ENCODE assay signal across 8 mouse cellular contexts in the genomic region with DNA sequence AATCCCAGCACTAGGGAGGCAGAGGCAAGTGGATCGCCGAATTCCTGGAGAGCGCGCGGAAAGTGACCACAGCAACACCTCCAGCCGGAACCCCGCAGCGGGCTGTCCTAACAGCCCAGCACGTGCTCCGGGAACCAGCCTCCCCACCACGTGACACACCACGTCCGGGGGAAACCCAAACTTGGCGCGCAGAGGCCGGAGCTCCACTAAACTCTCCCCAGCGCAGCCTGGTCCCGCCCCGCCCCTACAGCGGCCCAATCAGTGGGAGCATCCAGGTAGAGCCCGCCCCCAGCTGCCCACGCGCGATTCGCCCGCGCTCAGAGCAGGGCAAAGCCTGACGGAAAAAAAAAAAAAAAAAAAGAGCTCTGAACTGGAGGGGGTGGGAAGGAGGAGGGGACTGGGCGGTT. TPM values are rescaled to one million over a fixed set of nuclear protein-coding genes. Genes with fewer than 3 reads are reported as not detected.
DNase-seq lines count a peak whose midpoint lies in the region; ATAC-seq and TF ChIP-seq lines count a peak whose summit lies in the region.

No protein-coding gene starts in this region.

- peak overlapping the region; percentile 70 to 80 (median 72) for H3K4me3 ChIP-seq in CH12.LX (replicated peaks in 1 of 3; ENCODE audit: low read depth in 2 of 3, low read length in 2 of 3, poor library complexity in 1 of 3)
- H3K4me3 ChIP-seq in forebrain, embryonic 11.5 days (ENCODE audit: low read depth, low read length), result peak overlapping the region; percentile 34
- peak overlapping the region; percentile 58 for H3K4me3 ChIP-seq in heart, embryonic 16.5 days (ENCODE audit: low read length)
- peak overlapping the region; percentile 57 for H3K4me3 ChIP-seq in liver, embryonic 16.5 days (ENCODE audit: low read depth, low read length)
- H3K4me3 ChIP-seq in neural tube, embryonic 13.5 days, result peak overlapping the region; percentile 40
- H3K4me3 ChIP-seq in testis, adult 2 months (ENCODE audit: control insufficient read depth, low read depth, low read length), result peak overlapping the region; percentile 82

- peaks cover 4 to 22% of the 10 kb centered on the region in 2 experiments for H3K36me3 ChIP-seq in CH12.LX (replicated peaks in 1 of 2; ENCODE audit: control insufficient read depth in 1 of 2, insufficient read depth in 1 of 2, low read length in 1 of 2)
- no peaks in the 10 kb centered on the region for H3K36me3 ChIP-seq in forebrain, embryonic 11.5 days (ENCODE audit: control insufficient read depth, insufficient read depth, low read length)
- no peaks in the 10 kb centered on the region for H3K36me3 ChIP-seq in heart, embryonic 16.5 days (ENCODE audit: control insufficient read depth, insufficient read depth)
- no peaks in the 10 kb centered on the region for H3K36me3 ChIP-seq in liver, embryonic 16.5 days (ENCODE audit: control insufficient read depth, insufficient read depth)
- no peaks in the 10 kb centered on the region for H3K36me3 ChIP-seq in neural tube, embryonic 13.5 days
- H3K36me3 ChIP-seq in testis, adult 2 months (ENCODE audit: control insufficient read depth, insufficient read depth, low read length), result no peaks in the 10 kb centered on the region; the same call in 1 of the 2 replicates

- peaks cover 4% of the 10 kb centered on the region for H3K9me3 ChIP-seq in CH12.LX (replicated peaks; ENCODE audit: low read length)
- H3K9me3 ChIP-seq in forebrain, embryonic 11.5 days (ENCODE audit: control insufficient read depth, low read length), result no peaks in the 10 kb centered on the region
- H3K9me3 ChIP-seq in heart, embryonic 16.5 days (replicated peaks; ENCODE audit: control insufficient read depth, low read length), result no peaks in the 10 kb centered on the region
- H3K9me3 ChIP-seq in liver, embryonic 16.5 days (replicated peaks; ENCODE audit: control insufficient read depth, low read length), result no peaks in the 10 kb centered on the region
- H3K9me3 ChIP-seq in neural tube, embryonic 13.5 days, result no peaks in the 10 kb centered on the region

- H3K9ac ChIP-seq in CH12.LX (ENCODE audit: insufficient read depth, low read depth), result peak overlapping the region; percentile 64
- peak overlapping the region; percentile 40 for H3K9ac ChIP-seq in forebrain, embryonic 11.5 days (ENCODE audit: low read length)
- H3K9ac ChIP-seq in heart, embryonic 16.5 days (ENCODE audit: low read length), result peak overlapping the region; percentile 53
- peak overlapping the region; percentile 39; the same call in 1 of the 2 replicates for H3K9ac ChIP-seq in liver, embryonic 16.5 days (ENCODE audit: low read depth, low read length)
- peak overlapping the region; percentile 55 for H3K9ac ChIP-seq in neural tube, embryonic 13.5 days

- DNase-seq in CH12.LX (ENCODE audit: extremely low read depth), result peak; percentile 99
- DNase-seq in c-Kit-positive CD71-positive TER-119-negative erythroid progenitor cells, embryonic 14.5 days (ENCODE audit: low read depth), result peak; percentile 79
- peak; percentile 97 for DNase-seq in forebrain, embryonic 11.5 days (ENCODE audit: low spot score)
- DNase-seq in kidney, postnatal 36 days, result peak; percentile 98

- peak; percentile 98 for ATAC-seq in forebrain, embryonic 11.5 days (replicated peaks; ENCODE audit: low FRiP score)
- peak; percentile 99 for ATAC-seq in heart, embryonic 16.5 days (replicated peaks; ENCODE audit: extremely low read depth, insufficient read depth, low FRiP score)
- peak; percentile 96 for ATAC-seq in liver, embryonic 16.5 days (ENCODE audit: low read depth)
- peak; percentile 100 for ATAC-seq in neural tube, embryonic 13.5 days (ENCODE audit: low read depth)

- H3K27me3 ChIP-seq in CH12.LX (replicated peaks), result peaks cover 8% of the 10 kb centered on the region
- H3K27me3 ChIP-seq in forebrain, embryonic 11.5 days (ENCODE audit: control insufficient read depth, insufficient read depth, low read length), result no peaks in the 10 kb centered on the region
- H3K27me3 ChIP-seq in heart, embryonic 16.5 days (ENCODE audit: control insufficient read depth, insufficient read depth, low read length), result no peaks in the 10 kb centered on the region
- H3K27me3 ChIP-seq in liver, embryonic 16.5 days (ENCODE audit: control insufficient read depth, insufficient read depth, low read depth, low read length), result no peaks in the 10 kb centered on the region
- H3K27me3 ChIP-seq in neural tube, embryonic 13.5 days, result no peaks in the 10 kb centered on the region
- no peaks in the 10 kb centered on the region for H3K27me3 ChIP-seq in testis, adult 2 months (ENCODE audit: control insufficient read depth, insufficient read depth, low read length)

- no peak for TF ChIP-seq CTCF in CH12.LX (conservative IDR thresholded peaks at IDR 0.05 in 1 of 2, IDR thresholded peaks at IDR 0.05 in 1 of 2; ENCODE audit: low read depth in 2 of 2, low read length in 2 of 2)
- TF ChIP-seq CTCF in testis, adult 2 months (IDR thresholded peaks at IDR 0.05; ENCODE audit: control insufficient read depth, insufficient read depth, insufficient replicate concordance, low read depth, low read length), result no peak

- peak; percentile 88 for TF ChIP-seq POLR2A in CH12.LX (IDR thresholded peaks at IDR 0.05; ENCODE audit: low read depth, low read length)
- TF ChIP-seq POLR2A in testis, adult 2 months (IDR thresholded peaks at IDR 0.05; ENCODE audit: control insufficient read depth, low read depth, low read length), result peak; percentile 30; the same call in 1 of the 2 replicates

- H3K27ac ChIP-seq in CH12.LX (ENCODE audit: insufficient read depth, low read depth), result peak overlapping the region; percentile 3; the same call in 1 of the 2 replicates
- H3K27ac ChIP-seq in forebrain, embryonic 11.5 days (ENCODE audit: low read depth, low read length), result no peak overlapping the region
- no peak overlapping the region for H3K27ac ChIP-seq in heart, embryonic 16.5 days (ENCODE audit: low read length)
- H3K27ac ChIP-seq in liver, embryonic 16.5 days (ENCODE audit: low read length), result peak overlapping the region; percentile 45
- no peak overlapping the region for H3K27ac ChIP-seq in neural tube, embryonic 13.5 days (replicated peaks)
- peak overlapping the region; percentile 62 for H3K27ac ChIP-seq in testis, adult 2 months (ENCODE audit: control insufficient read depth, insufficient read depth, low read depth, low read length)

- H3K4me2 ChIP-seq in CH12.LX (ENCODE audit: insufficient read depth, low read depth, poor library complexity, severe bottlenecking), result peak overlapping the region; percentile 99
- H3K4me2 ChIP-seq in forebrain, embryonic 11.5 days (ENCODE audit: low read depth, low read length, severe bottlenecking), result peak overlapping the region; percentile 56
- peak overlapping the region; percentile 88 for H3K4me2 ChIP-seq in heart, embryonic 16.5 days (ENCODE audit: low read depth, low read length)
- H3K4me2 ChIP-seq in liver, embryonic 16.5 days (ENCODE audit: low read depth, low read length), result peak overlapping the region; percentile 78
- H3K4me2 ChIP-seq in neural tube, embryonic 13.5 days, result peak overlapping the region; percentile 73

- peaks cover 47% of the 10 kb centered on the region for H3K79me2 ChIP-seq in CH12.LX (replicated peaks; ENCODE audit: control insufficient read depth, extremely low read depth, insufficient read depth, poor library complexity, severe bottlenecking)

- peaks cover 3 to 39% of the 10 kb centered on the region in 2 experiments; a peak in 3 of 4 replicates for H3K4me1 ChIP-seq in CH12.LX (ENCODE audit: control insufficient read depth in 1 of 2, insufficient read depth in 2 of 2)
- peaks cover 3% of the 10 kb centered on the region; the same call in 1 of the 2 replicates for H3K4me1 ChIP-seq in forebrain, embryonic 11.5 days (replicated peaks; ENCODE audit: control insufficient read depth, insufficient read depth, low read length)
- peaks cover 29% of the 10 kb centered on the region for H3K4me1 ChIP-seq in heart, embryonic 16.5 days (ENCODE audit: control insufficient read depth, insufficient read depth, low read length)
- H3K4me1 ChIP-seq in liver, embryonic 16.5 days (ENCODE audit: control insufficient read depth, low read depth, low read length), result peaks cover 19% of the 10 kb centered on the region
- peaks cover 27% of the 10 kb centered on the region for H3K4me1 ChIP-seq in neural tube, embryonic 13.5 days (replicated peaks)
- H3K4me1 ChIP-seq in testis, adult 2 months (ENCODE audit: control insufficient read depth, insufficient read depth, low read length), result peaks cover 10% of the 10 kb centered on the region

- in situ Hi-C loops in CH12.LX (cut with MboI; ENCODE audit: low pct_ligation_motif_present, low pct_unique_long_range_greater_than_20kb, low sequenced_read_pairs), result loop anchor here (5.0 kb wide), 1 partner anchor 34 kb away; a partner anchor contains a TSS

- WGBS in forebrain, embryonic 11.5 days, result under 1% methylated on average over 29 of the region's 29 CpGs
- WGBS in heart, embryonic 16.5 days, result 0% methylated on average over 29 of the region's 29 CpGs
- WGBS in liver, embryonic 16.5 days (ENCODE audit: insufficient replicate concordance), result 0% methylated on average over 29 of the region's 29 CpGs
- 0% methylated on average over 29 of the region's 29 CpGs for WGBS in neural tube, embryonic 13.5 days

- no peak for TF ChIP-seq RAD21 in CH12.LX (IDR thresholded peaks at IDR 0.05; ENCODE audit: low read depth, low read length)

- dilution Hi-C loops in CH12.LX (cut with MboI; ENCODE audit: extremely low pct_ligation_motif_present, extremely low pct_unique_long_range_greater_than_20kb, low sequenced_read_pairs), result no loop called here

- no peak for TF ChIP-seq EP300 in CH12.LX (IDR thresholded peaks at IDR 0.05; ENCODE audit: low read length)

RNA-seq across cellular contexts. Expression of a gene that starts 0.5 kb away (rescaled TPM):
- total RNA-seq in CH12.LX (2012; rRNA removed) (136 and 189 TPM in 2 replicates), CH12.LX (2014; rRNA removed) (197 and 235 TPM in 2 replicates)
- 178 TPM in 2 replicates for polyA plus RNA-seq in CH12.LX (2012; ENCODE audit: insufficient read length, low read depth)
- polyA plus RNA-seq in forebrain, embryonic 11.5 days (2014; fragmentation: Nextera tagmentation; extraction: Ambion mirVana), result 70.5 and 71.7 TPM in 2 replicates
- polyA plus RNA-seq in heart, embryonic 16.5 days (2015; fragmentation: Nextera tagmentation; extraction: Ambion mirVana), result 50.9 and 52.7 TPM in 2 replicates
- polyA plus RNA-seq in liver, embryonic 16.5 days (2015; fragmentation: Nextera tagmentation; extraction: Ambion mirVana), result 56.9 and 62.6 TPM in 2 replicates
- 5.0 and 7.2 TPM in 2 replicates for polyA plus RNA-seq in neural tube, embryonic 13.5 days (2015; fragmentation: Nextera tagmentation; extraction: Ambion mirVana)
- polyA plus RNA-seq in testis, adult 2 months (2012; rRNA removed), result 39.3 and 51.5 TPM in 2 replicates

RNA-seq across cellular contexts. Expression of a gene that starts 19.4 kb away (rescaled TPM):
- total RNA-seq in CH12.LX (2012; rRNA removed), result 63.5 and 63.7 TPM in 2 replicates
- total RNA-seq in CH12.LX (2014; rRNA removed), result 59.2 and 59.6 TPM in 2 replicates
- polyA plus RNA-seq in CH12.LX (2012; ENCODE audit: insufficient read length, low read depth), result 43.3 and 46.6 TPM in 2 replicates
- polyA plus RNA-seq in forebrain, embryonic 11.5 days (2014; fragmentation: Nextera tagmentation; extraction: Ambion mirVana), result 26.7 and 30.0 TPM in 2 replicates
- polyA plus RNA-seq in heart, embryonic 16.5 days (2015; fragmentation: Nextera tagmentation; extraction: Ambion mirVana), result 29.9 and 33.6 TPM in 2 replicates
- polyA plus RNA-seq in liver, embryonic 16.5 days (2015; fragmentation: Nextera tagmentation; extraction: Ambion mirVana), result 18.1 and 21.2 TPM in 2 replicates
- polyA plus RNA-seq in neural tube, embryonic 13.5 days (2015; fragmentation: Nextera tagmentation; extraction: Ambion mirVana), result 31.0 and 32.1 TPM in 2 replicates
- 19.8 and 19.9 TPM in 2 replicates for polyA plus RNA-seq in testis, adult 2 months (2012; rRNA removed)

RNA-seq across cellular contexts. Expression of a gene that starts 33.7 kb away (rescaled TPM):
- total RNA-seq in CH12.LX (2012; rRNA removed) (22.4 and 24.6 TPM in 2 replicates), CH12.LX (2014; rRNA removed) (8.5 and 11.0 TPM in 2 replicates)
- 24.5 and 27.5 TPM in 2 replicates for polyA plus RNA-seq in CH12.LX (2012; ENCODE audit: insufficient read length, low read depth)
- polyA plus RNA-seq in forebrain, embryonic 11.5 days (2014; fragmentation: Nextera tagmentation; extraction: Ambion mirVana), result 11.0 and 11.6 TPM in 2 replicates
- 4.3 and 4.6 TPM in 2 replicates for polyA plus RNA-seq in heart, embryonic 16.5 days (2015; fragmentation: Nextera tagmentation; extraction: Ambion mirVana)
- 3.3 and 3.6 TPM in 2 replicates for polyA plus RNA-seq in liver, embryonic 16.5 days (2015; fragmentation: Nextera tagmentation; extraction: Ambion mirVana)
- 6.1 and 6.5 TPM in 2 replicates for polyA plus RNA-seq in neural tube, embryonic 13.5 days (2015; fragmentation: Nextera tagmentation; extraction: Ambion mirVana)
- polyA plus RNA-seq in testis, adult 2 months (2012; rRNA removed), result 4.5 and 4.6 TPM in 2 replicates

RNA-seq across cellular contexts. Expression of a gene that starts 33.9 kb away (rescaled TPM):
- total RNA-seq in CH12.LX (2012; rRNA removed) (28.8 and 28.9 TPM in 2 replicates), CH12.LX (2014; rRNA removed) (19.6 and 20.6 TPM in 2 replicates)
- 38.9 and 43.7 TPM in 2 replicates for polyA plus RNA-seq in CH12.LX (2012; ENCODE audit: insufficient read length, low read depth)
- 23.8 and 25.9 TPM in 2 replicates for polyA plus RNA-seq in forebrain, embryonic 11.5 days (2014; fragmentation: Nextera tagmentation; extraction: Ambion mirVana)
- 9.3 and 9.8 TPM in 2 replicates for polyA plus RNA-seq in heart, embryonic 16.5 days (2015; fragmentation: Nextera tagmentation; extraction: Ambion mirVana)
- 5.5 and 6.2 TPM in 2 replicates for polyA plus RNA-seq in liver, embryonic 16.5 days (2015; fragmentation: Nextera tagmentation; extraction: Ambion mirVana)
- polyA plus RNA-seq in neural tube, embryonic 13.5 days (2015; fragmentation: Nextera tagmentation; extraction: Ambion mirVana), result 8.5 and 10.0 TPM in 2 replicates
- 14.4 and 14.8 TPM in 2 replicates for polyA plus RNA-seq in testis, adult 2 months (2012; rRNA removed)

Comparison
In these comparisons a context has a peak if more than half of its experiments do, and no peak if none do; other contexts are left out.
1. H3K27ac ChIP-seq: peak in CH12.LX (single experiment), liver, embryonic 16.5 days (single experiment) and testis, adult 2 months (single experiment); none in forebrain, embryonic 11.5 days (single experiment), heart, embryonic 16.5 days (single experiment) and neural tube, embryonic 13.5 days (single experiment).
2. Peak in every context shown above with its lines, with median percentiles within 50 percentile points of each other: DNase-seq, H3K4me2 ChIP-seq, H3K4me3 ChIP-seq, H3K9ac ChIP-seq and ATAC-seq.